Mouse (Mus musculus): ENCODE measurements around the gene Cbx4. TPM values are rescaled to one million over a fixed set of nuclear protein-coding genes. Genes with fewer than 3 reads are reported as not detected.

The Cbx4 gene
- polyA plus RNA-seq, 1 experiment, result 18.8 TPM

GRCm38 (mm10) chr11:119053738-119054350 is 32.2 kb downstream of the Cbx4 start:
- no peak overlapping the region for H3K27ac ChIP-seq (ENCODE audit: control insufficient read depth, insufficient read depth, low read depth, low read length, poor library complexity)
- WGBS, result 3% methylated on average over 34 of the region's 35 CpGs
- TF ChIP-seq POLR2A (IDR thresholded peaks at IDR 0.05; ENCODE audit: borderline replicate concordance, control insufficient read depth, low read depth, low read length), result no peak
- no peak for TF ChIP-seq CTCF (IDR thresholded peaks at IDR 0.05; ENCODE audit: control insufficient read depth, insufficient read depth, low read length)
- H3K4me1 ChIP-seq (ENCODE audit: control insufficient read depth, insufficient read depth, low read length), result peaks cover 1% of the 10 kb centered on the region; the same call in 1 of the 2 replicates
- H3K4me3 ChIP-seq (replicated peaks; ENCODE audit: control insufficient read depth, low read depth, low read length), result peak overlapping the region; percentile 47

- WGBS, result under 1% methylated on average over 40 of the region's 42 CpGs
- H3K4me1 ChIP-seq (ENCODE audit: control insufficient read depth, insufficient read depth, low read length), result peaks cover 1% of the 10 kb centered on the region; the same call in 1 of the 2 replicates
- TF ChIP-seq POLR2A (IDR thresholded peaks at IDR 0.05; ENCODE audit: borderline replicate concordance, control insufficient read depth, low read depth, low read length) (no peak; the same call in 1 of the 2 replicates), CTCF (IDR thresholded peaks at IDR 0.05; ENCODE audit: control insufficient read depth, insufficient read depth, low read length) (peak; percentile 32; the same call in 1 of the 2 replicates)
- H3K27ac ChIP-seq (ENCODE audit: control insufficient read depth, insufficient read depth, low read depth, low read length, poor library complexity), result no peak overlapping the region
- H3K4me3 ChIP-seq (replicated peaks; ENCODE audit: control insufficient read depth, low read depth, low read length), result peak overlapping the region; percentile 47
Measured at GRCm38 (mm10) chr11:119053257-119053670, 32.8 kb downstream of the Cbx4 start.

- WGBS, result 10% methylated on average over 13 of the region's 13 CpGs
- TF ChIP-seq CTCF (IDR thresholded peaks at IDR 0.05; ENCODE audit: control insufficient read depth, insufficient read depth, low read length), result no peak
- no peak for TF ChIP-seq POLR2A (IDR thresholded peaks at IDR 0.05; ENCODE audit: borderline replicate concordance, control insufficient read depth, low read depth, low read length)
- Histone ChIP-seq H3K4me3 (replicated peaks; ENCODE audit: control insufficient read depth, low read depth, low read length) (peak overlapping the region; percentile 19), H3K27ac (ENCODE audit: control insufficient read depth, insufficient read depth, low read depth, low read length, poor library complexity) (no peak overlapping the region), H3K4me1 (ENCODE audit: control insufficient read depth, insufficient read depth, low read length) (peaks cover under 1% of the 10 kb centered on the region; the same call in 1 of the 2 replicates)
Measured at GRCm38 (mm10) chr11:119052661-119053256, 33.3 kb downstream of the Cbx4 start.

- H3K4me3 ChIP-seq (replicated peaks; ENCODE audit: control insufficient read depth, low read depth, low read length), result no peak overlapping the region
- no peaks in the 10 kb centered on the region; the same call in 1 of the 2 replicates for H3K4me1 ChIP-seq (ENCODE audit: control insufficient read depth, insufficient read depth, low read length)
- H3K27ac ChIP-seq (ENCODE audit: control insufficient read depth, insufficient read depth, low read depth, low read length, poor library complexity), result no peak overlapping the region
- WGBS, result 9% methylated on average over 15 of the region's 15 CpGs
- TF ChIP-seq CTCF (IDR thresholded peaks at IDR 0.05; ENCODE audit: control insufficient read depth, insufficient read depth, low read length) (peak; percentile 63), POLR2A (IDR thresholded peaks at IDR 0.05; ENCODE audit: borderline replicate concordance, control insufficient read depth, low read depth, low read length) (no peak)
Measured at GRCm38 (mm10) chr11:119051927-119052660, 33.9 kb downstream of the Cbx4 start.

DNA sequence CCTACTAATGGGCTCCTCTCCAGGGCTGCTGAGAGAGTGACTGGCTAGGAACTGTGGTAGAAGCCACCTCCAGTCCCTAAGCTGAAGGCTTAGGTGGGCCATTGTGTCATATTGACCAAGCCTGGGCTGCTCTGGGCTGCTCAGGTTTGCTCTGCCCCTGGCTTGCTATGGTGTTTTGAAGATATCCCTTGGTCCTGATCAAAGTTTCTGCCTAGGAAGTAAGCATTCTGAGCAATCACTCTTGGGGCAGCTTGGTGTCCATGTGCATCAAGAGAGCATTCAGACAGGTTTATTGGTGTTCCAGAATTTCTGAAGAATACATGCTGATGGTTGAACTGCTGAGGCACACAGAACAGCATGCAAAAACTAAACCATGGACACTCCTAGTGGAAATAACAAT is 34.6 kb downstream of the Cbx4 start:
- no peak overlapping the region for H3K4me3 ChIP-seq (replicated peaks; ENCODE audit: control insufficient read depth, low read depth, low read length)
- H3K4me1 ChIP-seq (ENCODE audit: control insufficient read depth, insufficient read depth, low read length), result no peaks in the 10 kb centered on the region; the same call in 1 of the 2 replicates
- TF ChIP-seq CTCF (IDR thresholded peaks at IDR 0.05; ENCODE audit: control insufficient read depth, insufficient read depth, low read length) (no peak), POLR2A (IDR thresholded peaks at IDR 0.05; ENCODE audit: borderline replicate concordance, control insufficient read depth, low read depth, low read length) (no peak)
- H3K27ac ChIP-seq (ENCODE audit: control insufficient read depth, insufficient read depth, low read depth, low read length, poor library complexity), result no peak overlapping the region

DNA sequence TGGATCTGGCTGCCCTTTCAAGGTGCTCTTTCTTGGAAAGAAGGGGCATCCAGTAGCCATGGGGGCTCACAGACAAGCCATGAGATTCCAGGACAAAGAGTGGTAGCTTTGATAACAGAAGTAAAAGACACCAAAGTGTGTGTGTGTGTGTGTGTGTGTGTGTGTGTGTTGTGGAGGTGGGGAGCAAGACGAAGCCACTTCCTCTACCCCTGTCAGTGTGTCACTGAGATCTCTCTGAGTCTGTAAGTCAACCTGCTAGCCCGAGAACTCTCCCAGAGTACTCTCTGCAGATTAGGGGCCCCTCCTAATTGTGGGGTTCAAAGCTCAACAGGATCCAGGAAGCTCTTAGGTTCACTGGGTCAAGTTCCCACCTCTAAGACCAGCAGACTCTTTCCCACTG is 35.7 kb downstream of the Cbx4 start:
- Histone ChIP-seq H3K27ac (ENCODE audit: control insufficient read depth, insufficient read depth, low read depth, low read length, poor library complexity) (no peak overlapping the region), H3K4me1 (ENCODE audit: control insufficient read depth, insufficient read depth, low read length) (no peaks in the 10 kb centered on the region; the same call in 1 of the 2 replicates), H3K4me3 (replicated peaks; ENCODE audit: control insufficient read depth, low read depth, low read length) (no peak overlapping the region)
- TF ChIP-seq POLR2A (IDR thresholded peaks at IDR 0.05; ENCODE audit: borderline replicate concordance, control insufficient read depth, low read depth, low read length) (no peak), CTCF (IDR thresholded peaks at IDR 0.05; ENCODE audit: control insufficient read depth, insufficient read depth, low read length) (no peak)
- 0% methylated on average over 2 of the region's 2 CpGs for WGBS

DNA sequence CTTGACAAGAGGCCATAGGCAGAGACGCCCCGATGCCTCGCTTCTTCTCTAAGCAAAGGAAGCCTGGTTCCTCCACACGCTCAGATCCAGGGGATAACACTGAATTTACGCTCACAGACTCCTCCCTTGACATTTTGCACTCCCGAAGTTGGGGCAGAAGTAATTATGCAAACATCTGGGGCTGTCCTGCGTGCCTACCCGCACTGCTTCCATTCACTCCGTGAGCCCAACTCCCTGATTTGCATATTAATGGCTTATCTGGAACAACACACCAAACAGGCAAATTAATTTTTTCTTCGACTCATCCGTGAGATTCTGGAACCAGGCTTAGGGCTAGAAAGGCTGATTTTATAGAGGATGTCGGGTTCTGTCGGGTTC is 37.9 kb downstream of the Cbx4 start:
- TF ChIP-seq POLR2A (IDR thresholded peaks at IDR 0.05; ENCODE audit: borderline replicate concordance, control insufficient read depth, low read depth, low read length) (no peak), CTCF (IDR thresholded peaks at IDR 0.05; ENCODE audit: control insufficient read depth, insufficient read depth, low read length) (no peak)
- H3K4me3 ChIP-seq (replicated peaks; ENCODE audit: control insufficient read depth, low read depth, low read length), result no peak overlapping the region
- no peak overlapping the region for H3K27ac ChIP-seq (ENCODE audit: control insufficient read depth, insufficient read depth, low read depth, low read length, poor library complexity)
- 2% methylated on average over 13 of the region's 13 CpGs for WGBS
- no peaks in the 10 kb centered on the region for H3K4me1 ChIP-seq (ENCODE audit: control insufficient read depth, insufficient read depth, low read length)
